Mouse (Mus musculus): ENCODE measurements at regions not wholly inside any gene's neighbourhood (a gene's known extent, or its start where the extent isn't known, plus 50 kb on each side); places are given as distances from the start of the nearest gene placed in this dataset.
A peak's percentile ranks its signal among the peaks of the same experiment; 100 is the strongest.

- Histone ChIP-seq H3K9me3 (ENCODE audit: control insufficient read depth, low read length) (0 out of 2 replicates have a peak, but pooled peaks cover 4% of the 10 kb centered on the region), H3K4me2 (replicated peaks; ENCODE audit: low read depth, low read length, severe bottlenecking) (no peak overlapping the region), H3K27me3 (ENCODE audit: control insufficient read depth, insufficient read depth, low read length) (no peaks in the 10 kb centered on the region), H3K4me3 (replicated peaks; ENCODE audit: low read length) (no peak overlapping the region), H3K9ac (ENCODE audit: low read depth, low read length, severe bottlenecking) (no peak overlapping the region), H3K4me1 (ENCODE audit: control insufficient read depth, insufficient read depth, low read length) (peaks cover 3% of the 10 kb centered on the region; the same call in 1 of the 2 replicates), H3K36me3 (ENCODE audit: control insufficient read depth, insufficient read depth, low read length) (no peaks in the 10 kb centered on the region), H3K27ac (replicated peaks; ENCODE audit: low read depth, low read length) (no peak overlapping the region)
- no peak for ATAC-seq (ENCODE audit: low FRiP score, low read depth)
- DNase-seq (ENCODE audit: low spot score), result no peak
- WGBS, result 70% methylated on average over 3 of the region's 3 CpGs
- TF ChIP-seq POLR2A (IDR thresholded peaks at IDR 0.05; ENCODE audit: borderline replicate concordance, extremely low read depth, insufficient read depth, insufficient read length), result no peak
Measured at GRCm38 (mm10) chr7:40537621-40538020, 360.5 kb upstream of the Vstm2b start.

DNA sequence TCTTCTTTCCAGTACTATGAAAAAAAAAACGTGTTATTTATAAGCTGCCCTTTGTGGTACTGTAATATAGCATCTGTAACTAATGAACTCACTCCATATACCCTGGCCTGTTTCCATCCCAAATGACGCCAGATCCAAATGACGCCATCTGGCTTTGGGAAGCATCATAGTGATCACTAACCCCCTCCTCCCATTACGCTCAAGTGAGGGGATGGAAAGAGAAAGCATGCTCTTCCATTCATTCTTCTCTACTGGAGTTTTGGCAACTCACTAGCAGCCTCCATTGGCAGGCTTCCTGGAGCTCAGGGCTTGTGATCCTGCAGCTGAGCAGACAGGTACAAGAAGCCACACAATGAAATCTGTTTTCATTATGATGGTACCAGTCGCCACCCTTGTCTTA lies 358.3 kb upstream of the Vstm2b start:
- no peak for TF ChIP-seq POLR2A (IDR thresholded peaks at IDR 0.05; ENCODE audit: borderline replicate concordance, extremely low read depth, insufficient read depth, insufficient read length)
- H3K27me3 ChIP-seq (ENCODE audit: control insufficient read depth, insufficient read depth, low read length), result no peaks in the 10 kb centered on the region
- peaks cover 3% of the 10 kb centered on the region; the same call in 1 of the 2 replicates for H3K4me1 ChIP-seq (ENCODE audit: control insufficient read depth, insufficient read depth, low read length)
- H3K4me3 ChIP-seq (replicated peaks; ENCODE audit: low read length), result no peak overlapping the region
- no peak overlapping the region for H3K27ac ChIP-seq (replicated peaks; ENCODE audit: low read depth, low read length)
- peak; percentile 32; the same call in 1 of the 2 replicates for ATAC-seq (ENCODE audit: low FRiP score, low read depth)
- 51% methylated on average over 5 of the region's 5 CpGs for WGBS
- peak; percentile 70 for DNase-seq (ENCODE audit: low spot score)
- 0 out of 2 replicates have a peak, but pooled peaks cover 4% of the 10 kb centered on the region for H3K9me3 ChIP-seq (ENCODE audit: control insufficient read depth, low read length)
- H3K36me3 ChIP-seq (ENCODE audit: control insufficient read depth, insufficient read depth, low read length), result no peaks in the 10 kb centered on the region
- no peak overlapping the region for H3K9ac ChIP-seq (ENCODE audit: low read depth, low read length, severe bottlenecking)
- H3K4me2 ChIP-seq (replicated peaks; ENCODE audit: low read depth, low read length, severe bottlenecking), result no peak overlapping the region

GRCm38 (mm10) chr7:40541283-40541682 lies 356.8 kb upstream of the Vstm2b start:
- Histone ChIP-seq H3K4me2 (replicated peaks; ENCODE audit: low read depth, low read length, severe bottlenecking) (no peak overlapping the region), H3K27ac (replicated peaks; ENCODE audit: low read depth, low read length) (no peak overlapping the region), H3K36me3 (ENCODE audit: control insufficient read depth, insufficient read depth, low read length) (no peaks in the 10 kb centered on the region), H3K4me1 (ENCODE audit: control insufficient read depth, insufficient read depth, low read length) (peaks cover 3% of the 10 kb centered on the region; the same call in 1 of the 2 replicates), H3K9ac (ENCODE audit: low read depth, low read length, severe bottlenecking) (no peak overlapping the region), H3K9me3 (ENCODE audit: control insufficient read depth, low read length) (0 out of 2 replicates have a peak, but pooled peaks cover 4% of the 10 kb centered on the region), H3K4me3 (replicated peaks; ENCODE audit: low read length) (no peak overlapping the region), H3K27me3 (ENCODE audit: control insufficient read depth, insufficient read depth, low read length) (no peaks in the 10 kb centered on the region)
- ATAC-seq (ENCODE audit: low FRiP score, low read depth), result no peak
- DNase-seq (ENCODE audit: low spot score), result no peak
- no peak for TF ChIP-seq POLR2A (IDR thresholded peaks at IDR 0.05; ENCODE audit: borderline replicate concordance, extremely low read depth, insufficient read depth, insufficient read length)
- 76% methylated on average over 4 of the region's 4 CpGs for WGBS

GRCm38 (mm10) chr7:40563447-40564118 lies 334.5 kb upstream of the Vstm2b start:
- Histone ChIP-seq H3K27me3 (ENCODE audit: control insufficient read depth, insufficient read depth, low read length) (no peaks in the 10 kb centered on the region), H3K27ac (replicated peaks; ENCODE audit: low read depth, low read length) (no peak overlapping the region), H3K4me3 (replicated peaks; ENCODE audit: low read length) (no peak overlapping the region), H3K9me3 (ENCODE audit: control insufficient read depth, low read length) (no peaks in the 10 kb centered on the region), H3K4me1 (ENCODE audit: control insufficient read depth, insufficient read depth, low read length) (no peaks in the 10 kb centered on the region), H3K9ac (ENCODE audit: low read depth, low read length, severe bottlenecking) (no peak overlapping the region), H3K36me3 (ENCODE audit: control insufficient read depth, insufficient read depth, low read length) (no peaks in the 10 kb centered on the region), H3K4me2 (replicated peaks; ENCODE audit: low read depth, low read length, severe bottlenecking) (no peak overlapping the region)
- WGBS, result 44% methylated on average over 10 of the region's 10 CpGs
- DNase-seq (ENCODE audit: low spot score) (no peak), ATAC-seq (ENCODE audit: low FRiP score, low read depth) (no peak)
- TF ChIP-seq POLR2A (IDR thresholded peaks at IDR 0.05; ENCODE audit: borderline replicate concordance, extremely low read depth, insufficient read depth, insufficient read length), result no peak

- no peaks in the 10 kb centered on the region for H3K4me1 ChIP-seq (ENCODE audit: control insufficient read depth, insufficient read depth, low read length)
- no peak overlapping the region for H3K27ac ChIP-seq (replicated peaks; ENCODE audit: low read depth, low read length)
- DNase-seq (ENCODE audit: low spot score) (no peak), ATAC-seq (ENCODE audit: low FRiP score, low read depth) (no peak)
- no peak overlapping the region for H3K4me2 ChIP-seq (replicated peaks; ENCODE audit: low read depth, low read length, severe bottlenecking)
- 91% methylated on average over 4 of the region's 4 CpGs for WGBS
- no peak overlapping the region for H3K4me3 ChIP-seq (replicated peaks; ENCODE audit: low read length)
- no peak for TF ChIP-seq POLR2A (IDR thresholded peaks at IDR 0.05; ENCODE audit: borderline replicate concordance, extremely low read depth, insufficient read depth, insufficient read length)
- H3K27me3 ChIP-seq (ENCODE audit: control insufficient read depth, insufficient read depth, low read length), result no peaks in the 10 kb centered on the region
- H3K36me3 ChIP-seq (ENCODE audit: control insufficient read depth, insufficient read depth, low read length), result no peaks in the 10 kb centered on the region
- H3K9me3 ChIP-seq (ENCODE audit: control insufficient read depth, low read length), result no peaks in the 10 kb centered on the region
- H3K9ac ChIP-seq (ENCODE audit: low read depth, low read length, severe bottlenecking), result no peak overlapping the region
Measured at GRCm38 (mm10) chr7:40575971-40576370, 322.2 kb upstream of the Vstm2b start.

Measured in limb, embryonic 14.5 days (tissue).